8 mouse cellular contexts compared by ENCODE assay signal in genomic region chr7:43671064-43671808, GRCm38 (mm10). TPM values are rescaled to one million over a fixed set of nuclear protein-coding genes. Genes with fewer than 3 reads are reported as not detected.
DNase-seq lines count a peak whose midpoint lies in the region; ATAC-seq and TF ChIP-seq lines count a peak whose summit lies in the region.

No protein-coding gene starts in this region.

- peak overlapping the region; percentile 92 for H3K27ac ChIP-seq in layer of hippocampus, adult 2 months
- H3K27ac ChIP-seq in embryonic facial prominence, embryonic 14.5 days (replicated peaks; ENCODE audit: low read depth, low read length) = peak overlapping the region; percentile 30; the same call in 1 of the 2 replicates
- H3K27ac ChIP-seq in intestine, embryonic 15.5 days = peak overlapping the region; percentile 44; the same call in 1 of the 2 replicates

- peak overlapping the region; percentile 83 for H3K9ac ChIP-seq in embryonic facial prominence, embryonic 14.5 days (ENCODE audit: low read depth, low read length)
- peak overlapping the region; percentile 31; the same call in 1 of the 2 replicates for H3K9ac ChIP-seq in intestine, embryonic 15.5 days

- TF ChIP-seq POLR2A in myocyte (IDR thresholded peaks at IDR 0.05; ENCODE audit: insufficient read length, low read depth) = no peak

- H3K4me1 ChIP-seq in embryonic facial prominence, embryonic 14.5 days (ENCODE audit: control insufficient read depth, insufficient read depth, low read length) = peaks cover 5% of the 10 kb centered on the region
- peaks cover 7% of the 10 kb centered on the region for H3K4me1 ChIP-seq in intestine, embryonic 15.5 days (replicated peaks)

- H3K36me3 ChIP-seq in embryonic facial prominence, embryonic 14.5 days (ENCODE audit: control insufficient read depth, insufficient read depth, low read length) = peaks cover 21% of the 10 kb centered on the region
- peaks cover 22% of the 10 kb centered on the region for H3K36me3 ChIP-seq in intestine, embryonic 15.5 days
- peaks cover 4% of the 10 kb centered on the region for H3K36me3 ChIP-seq in myocyte (ENCODE audit: control insufficient read depth, insufficient read depth)

- peak; percentile 19 for ATAC-seq in embryonic facial prominence, embryonic 14.5 days (ENCODE audit: low read depth)
- ATAC-seq in intestine, embryonic 15.5 days = peak; percentile 44

- H3K9me3 ChIP-seq in embryonic facial prominence, embryonic 14.5 days (ENCODE audit: control insufficient read depth, low read length) = 0 out of 2 replicates have a peak, but pooled peaks cover under 1% of the 10 kb centered on the region
- no peaks in the 10 kb centered on the region for H3K9me3 ChIP-seq in intestine, embryonic 15.5 days

- no peak for TF ChIP-seq CTCF in layer of hippocampus, adult 2 months (conservative IDR thresholded peaks at IDR 0.05)

- no peaks in the 10 kb centered on the region for H3K27me3 ChIP-seq in embryonic facial prominence, embryonic 14.5 days (replicated peaks; ENCODE audit: control insufficient read depth, insufficient read depth, low read length)
- no peaks in the 10 kb centered on the region for H3K27me3 ChIP-seq in intestine, embryonic 15.5 days (replicated peaks)
- no peaks in the 10 kb centered on the region for H3K27me3 ChIP-seq in myocyte (ENCODE audit: control insufficient read depth, insufficient read depth, insufficient read length)

- no peak for DNase-seq in layer of hippocampus, adult 2 months (ENCODE audit: low spot score in 2 of 2)
- no peak for DNase-seq in layer of hippocampus, adult 18-20 months (ENCODE audit: low spot score in 2 of 2)
- DNase-seq in embryonic facial prominence, embryonic 14.5 days (ENCODE audit: low spot score) = no peak
- DNase-seq in gastrocnemius, postnatal 25 days = no peak
- no peak for DNase-seq in urinary bladder, postnatal 25 days (ENCODE audit: low spot score)
- no peak for DNase-seq in left cerebral cortex, adult 11 months (ENCODE audit: low spot score)

- WGBS in embryonic facial prominence, embryonic 14.5 days = 70% methylated on average over 11 of the region's 11 CpGs
- 65% methylated on average over 11 of the region's 11 CpGs for WGBS in intestine, embryonic 15.5 days

- peaks cover 20% of the 10 kb centered on the region for H3K79me2 ChIP-seq in myocyte (ENCODE audit: control insufficient read depth, insufficient read depth)

- peak overlapping the region; percentile 79 for H3K4me3 ChIP-seq in layer of hippocampus, adult 2 months
- peak overlapping the region; percentile 72 for H3K4me3 ChIP-seq in embryonic facial prominence, embryonic 14.5 days (ENCODE audit: low read depth, low read length)
- H3K4me3 ChIP-seq in intestine, embryonic 15.5 days (replicated peaks) = peak overlapping the region; percentile 64
- H3K4me3 ChIP-seq in myocyte = peak overlapping the region; percentile 61

- H3K4me2 ChIP-seq in embryonic facial prominence, embryonic 14.5 days (ENCODE audit: low read depth, low read length) = peak overlapping the region; percentile 71
- H3K4me2 ChIP-seq in intestine, embryonic 15.5 days (replicated peaks) = peak overlapping the region; percentile 70
- H3K4me2 ChIP-seq in myocyte (ENCODE audit: low read depth) = peak overlapping the region; percentile 72

- H3ac ChIP-seq in myocyte (ENCODE audit: control insufficient read depth, insufficient read length) = peak overlapping the region; percentile 61

TF ChIP-seq in myocyte, 11 proteins besides CTCF, POLR2A, EP300 and RAD21:
- TF ChIP-seq POLR2AphosphoS2 (IDR thresholded peaks at IDR 0.05; ENCODE audit: insufficient read length, low read depth) (no peak), E2F4 (IDR thresholded peaks at IDR 0.05; ENCODE audit: insufficient read depth) (no peak), CEBPB (IDR thresholded peaks at IDR 0.05; ENCODE audit: insufficient read depth, poor library complexity, severe bottlenecking) (no peak), MYOD1 (IDR thresholded peaks at IDR 0.05; ENCODE audit: control insufficient read depth in 1 of 3, insufficient read length in 2 of 3, low read depth in 2 of 3) (no peak), MYOG (IDR thresholded peaks at IDR 0.05; ENCODE audit: control insufficient read depth in 1 of 3, insufficient read depth in 1 of 3, insufficient read length in 2 of 3, low read depth in 2 of 3) (no peak), SRF (IDR thresholded peaks at IDR 0.05; ENCODE audit: control insufficient read depth, insufficient read length, low read depth) (no peak), USF1 (IDR thresholded peaks at IDR 0.05; ENCODE audit: low read depth) (no peak), TCF12 (IDR thresholded peaks at IDR 0.05; ENCODE audit: insufficient read depth, poor library complexity, severe bottlenecking) (no peak), MAX (IDR thresholded peaks at IDR 0.05; ENCODE audit: low read depth) (no peak), TCF3 (IDR thresholded peaks at IDR 0.05; ENCODE audit: insufficient read length, low read depth) (no peak), REST (IDR thresholded peaks at IDR 0.05; ENCODE audit: insufficient read depth, insufficient read length) (no peak)

RNA-seq across cellular contexts. Expression of gene Ctu1, which starts 0.6 kb away (rescaled TPM):
- total RNA-seq in layer of hippocampus, adult 2 months (2021) = 10 to 100 TPM; 10.9 to 11.1 TPM
- total RNA-seq in layer of hippocampus, adult 18-20 months (2021) = 10 to 100 TPM; 10.5 to 10.6 TPM
- 10.5 and 12.2 TPM in 2 replicates for polyA plus RNA-seq in embryonic facial prominence, embryonic 14.5 days (2014; fragmentation: Nextera tagmentation; extraction: Ambion mirVana)
- 12.7 and 12.8 TPM in 2 replicates for polyA plus RNA-seq in intestine, embryonic 15.5 days (2015; fragmentation: Nextera tagmentation; extraction: Ambion mirVana)
- 9.9 TPM for polyA plus RNA-seq in myocyte (2012; fragmentation: generic; extraction: Trizol)
- 1 to 10 TPM; 2.1 to 2.3 TPM for total RNA-seq in gastrocnemius, postnatal 25 days (2021)

RNA-seq across cellular contexts. Expression of gene Siglece, which starts 11.3 kb away (rescaled TPM):
- 1 to 10 TPM in 1 of 2 experiments, under 1 TPM in 1; 0.97 to 1.3 TPM for total RNA-seq in layer of hippocampus, adult 2 months (2021)
- 1 to 10 TPM; 1.2 to 1.5 TPM for total RNA-seq in layer of hippocampus, adult 18-20 months (2021)
- polyA plus RNA-seq in embryonic facial prominence, embryonic 14.5 days (2014; fragmentation: Nextera tagmentation; extraction: Ambion mirVana) = 0.68 and 0.88 TPM in 2 replicates
- polyA plus RNA-seq in intestine, embryonic 15.5 days (2015; fragmentation: Nextera tagmentation; extraction: Ambion mirVana) = 1.6 and 1.8 TPM in 2 replicates
- polyA plus RNA-seq in myocyte (2012; fragmentation: generic; extraction: Trizol) = not detected
- total RNA-seq in gastrocnemius, postnatal 25 days (2021) = under 1 TPM; 0.31 to 0.32 TPM

RNA-seq across cellular contexts. Expression of gene Klk14, which starts 19.0 kb away (rescaled TPM):
- total RNA-seq in layer of hippocampus, adult 2 months (2021) = not detected
- total RNA-seq in layer of hippocampus, adult 18-20 months (2021) = not detected
- polyA plus RNA-seq in embryonic facial prominence, embryonic 14.5 days (2014; fragmentation: Nextera tagmentation; extraction: Ambion mirVana) = 0.22 TPM in 1 of 2 replicates, not detected in the other
- polyA plus RNA-seq in intestine, embryonic 15.5 days (2015; fragmentation: Nextera tagmentation; extraction: Ambion mirVana) = 0.15 TPM in 1 of 2 replicates, not detected in the other
- polyA plus RNA-seq in myocyte (2012; fragmentation: generic; extraction: Trizol) = not detected
- total RNA-seq in gastrocnemius, postnatal 25 days (2021) = not detected

RNA-seq across cellular contexts. Expression of gene Ceacam18, which starts 36.7 kb away (rescaled TPM):
- total RNA-seq in layer of hippocampus, adult 2 months (2021) = not detected
- total RNA-seq in layer of hippocampus, adult 18-20 months (2021) = under 1 TPM in 1 of 2 experiments, not detected in 1; 0.15 TPM
- not detected in 2 replicates for polyA plus RNA-seq in embryonic facial prominence, embryonic 14.5 days (2014; fragmentation: Nextera tagmentation; extraction: Ambion mirVana)
- polyA plus RNA-seq in intestine, embryonic 15.5 days (2015; fragmentation: Nextera tagmentation; extraction: Ambion mirVana) = 4.7 and 5.2 TPM in 2 replicates
- polyA plus RNA-seq in myocyte (2012; fragmentation: generic; extraction: Trizol) = not detected
- not detected for total RNA-seq in gastrocnemius, postnatal 25 days (2021)

RNA-seq across cellular contexts. Expression of gene Klk13, which starts 41.1 kb away (rescaled TPM):
- not detected for total RNA-seq in layer of hippocampus, adult 2 months (2021)
- not detected for total RNA-seq in layer of hippocampus, adult 18-20 months (2021)
- 1.8 and 3.0 TPM in 2 replicates for polyA plus RNA-seq in embryonic facial prominence, embryonic 14.5 days (2014; fragmentation: Nextera tagmentation; extraction: Ambion mirVana)
- polyA plus RNA-seq in intestine, embryonic 15.5 days (2015; fragmentation: Nextera tagmentation; extraction: Ambion mirVana) = 0.18 and 0.60 TPM in 2 replicates
- not detected for polyA plus RNA-seq in myocyte (2012; fragmentation: generic; extraction: Trizol)
- total RNA-seq in gastrocnemius, postnatal 25 days (2021) = not detected

Comparison
In these comparisons a context has a peak if more than half of its experiments do, and no peak if none do; other contexts are left out.
1. H3K27ac ChIP-seq: peak in every context shown above with its lines; median percentile 92 in layer of hippocampus, adult 2 months; 44 in intestine, embryonic 15.5 days; 30 in embryonic facial prominence, embryonic 14.5 days.